Mouse (Mus musculus): Measurements from ENCODE around the gene B230104I21Rik.

DNA sequence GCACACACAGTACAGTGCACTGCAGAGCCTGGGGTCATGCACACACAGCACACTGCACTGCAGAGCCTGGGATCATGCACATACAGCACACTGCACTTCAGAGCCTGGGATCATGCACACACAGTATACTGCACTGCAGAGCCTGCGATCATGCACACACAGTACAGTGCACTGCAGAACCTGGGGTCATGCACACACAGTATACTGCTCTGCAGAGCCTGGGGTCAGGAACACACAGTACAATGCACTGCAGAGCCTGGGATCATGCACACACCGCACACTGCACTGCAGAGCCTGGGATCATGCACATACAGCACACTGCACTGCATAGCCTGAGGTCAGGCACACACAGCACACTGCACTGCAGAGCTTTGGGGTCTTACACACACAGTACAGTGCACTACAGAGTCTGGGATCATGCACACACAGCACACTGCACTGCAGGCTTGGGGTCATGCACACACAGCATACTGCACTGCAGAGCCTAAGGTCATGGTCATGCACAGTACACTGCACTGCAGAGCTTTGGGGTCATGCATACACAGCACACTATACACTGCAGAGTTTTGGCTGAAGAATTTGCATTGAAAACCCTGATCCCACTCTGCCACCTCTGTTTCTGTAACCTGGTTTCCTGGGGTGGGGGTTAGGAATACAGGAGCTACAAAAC is 23.6 kb upstream of the B230104I21Rik start:
- no peak for TF ChIP-seq CTCF (IDR thresholded peaks at IDR 0.05; ENCODE audit: borderline replicate concordance, control insufficient read depth, extremely low read depth, insufficient read depth, low read length, poor library complexity)
- TF ChIP-seq POLR2A (IDR thresholded peaks at IDR 0.05; ENCODE audit: control insufficient read depth, extremely low read depth, insufficient read depth, low read length, poor library complexity), result no peak

Measured in thymus, adult 2 months (tissue).